Mouse (Mus musculus): Measurements from ENCODE around the gene Ttc7b. TPM values are rescaled to one million over a fixed set of nuclear protein-coding genes. Genes with fewer than 3 reads are reported as not detected.

Gene Ttc7b
- polyA plus RNA-seq, 1 experiment from 2014 or later = 4.3 TPM

- ATAC-seq (replicated peaks; ENCODE audit: low FRiP score) = peak; percentile 82
- Histone ChIP-seq H3K9me3 (replicated peaks) (no peaks in the 10 kb centered on the region), H3K4me3 (replicated peaks) (no peak overlapping the region), H3K27me3 (no peaks in the 10 kb centered on the region), H3K36me3 (peaks cover 14% of the 10 kb centered on the region; the same call in 1 of the 2 replicates), H3K27ac (no peak overlapping the region), H3K4me2 (no peak overlapping the region), H3K4me1 (peaks cover 20% of the 10 kb centered on the region), H3K9ac (no peak overlapping the region)
- 42% methylated on average over 7 of the region's 7 CpGs for WGBS
These were observed 38.4 kb downstream of the Ttc7b start for GRCm38 (mm10) chr12:100482255-100482654.

- 77% methylated on average over 8 of the region's 8 CpGs for WGBS
- no peak overlapping the region for H3K4me3 ChIP-seq (replicated peaks)
These were observed 39.1 kb downstream of the Ttc7b start for GRCm38 (mm10) chr12:100481443-100482026.

GRCm38 (mm10) chr12:100480642-100481442 is 39.8 kb downstream of the Ttc7b start:
- Histone ChIP-seq H3K4me2 (no peak overlapping the region), H3K4me3 (replicated peaks) (no peak overlapping the region), H3K36me3 (peaks cover 10% of the 10 kb centered on the region; the same call in 1 of the 2 replicates), H3K27ac (no peak overlapping the region), H3K9me3 (replicated peaks) (no peaks in the 10 kb centered on the region), H3K9ac (no peak overlapping the region), H3K4me1 (peaks cover 20% of the 10 kb centered on the region), H3K27me3 (no peaks in the 10 kb centered on the region)
- ATAC-seq (replicated peaks; ENCODE audit: low FRiP score) = no peak
- WGBS = 90% methylated on average over 15 of the region's 15 CpGs

More at GRCm38 (mm10) chr12:100481443-100482026, 39.1 kb downstream of the Ttc7b start:
- 0 out of 2 replicates have a peak, but pooled peaks have one; percentile 22 for ATAC-seq (replicated peaks; ENCODE audit: low FRiP score)
- no peak overlapping the region for H3K27ac ChIP-seq
- no peaks in the 10 kb centered on the region for H3K27me3 ChIP-seq
- H3K4me2 ChIP-seq = no peak overlapping the region
- peaks cover 20% of the 10 kb centered on the region for H3K4me1 ChIP-seq
- no peak overlapping the region for H3K9ac ChIP-seq
- no peaks in the 10 kb centered on the region for H3K9me3 ChIP-seq (replicated peaks)
- peaks cover 14% of the 10 kb centered on the region; the same call in 1 of the 2 replicates for H3K36me3 ChIP-seq

GRCm38 (mm10) chr12:100479892-100480621 is 40.6 kb downstream of the Ttc7b start:
- no peak overlapping the region for H3K9ac ChIP-seq
- no peak for ATAC-seq (replicated peaks; ENCODE audit: low FRiP score)
- H3K27me3 ChIP-seq = no peaks in the 10 kb centered on the region
- H3K4me2 ChIP-seq = no peak overlapping the region
- H3K9me3 ChIP-seq (replicated peaks) = no peaks in the 10 kb centered on the region
- 38% methylated on average over 7 of the region's 7 CpGs for WGBS
- peaks cover 12% of the 10 kb centered on the region; the same call in 1 of the 2 replicates for H3K36me3 ChIP-seq
- H3K27ac ChIP-seq = no peak overlapping the region
- H3K4me3 ChIP-seq (replicated peaks) = no peak overlapping the region
- peaks cover 20% of the 10 kb centered on the region for H3K4me1 ChIP-seq

GRCm38 (mm10) chr12:100479270-100479869 is 41.3 kb downstream of the Ttc7b start:
- Histone ChIP-seq H3K4me1 (peaks cover 20% of the 10 kb centered on the region), H3K9me3 (replicated peaks) (no peaks in the 10 kb centered on the region), H3K4me2 (no peak overlapping the region), H3K36me3 (peaks cover 12% of the 10 kb centered on the region; the same call in 1 of the 2 replicates), H3K27me3 (no peaks in the 10 kb centered on the region), H3K27ac (no peak overlapping the region), H3K4me3 (replicated peaks) (no peak overlapping the region), H3K9ac (no peak overlapping the region)
- WGBS = 54% methylated on average over 10 of the region's 10 CpGs
- no peak for ATAC-seq (replicated peaks; ENCODE audit: low FRiP score)

- no peak for ATAC-seq (replicated peaks; ENCODE audit: low FRiP score)
- no peak overlapping the region for H3K4me3 ChIP-seq (replicated peaks)
- no peaks in the 10 kb centered on the region for H3K9me3 ChIP-seq (replicated peaks)
- no peak overlapping the region for H3K9ac ChIP-seq
- H3K4me1 ChIP-seq = peaks cover 20% of the 10 kb centered on the region
- WGBS = 84% methylated on average over 6 of the region's 6 CpGs
- H3K27ac ChIP-seq = no peak overlapping the region
- H3K27me3 ChIP-seq = no peaks in the 10 kb centered on the region
- 0 out of 2 replicates have a peak, but pooled peaks cover 8% of the 10 kb centered on the region for H3K36me3 ChIP-seq
- H3K4me2 ChIP-seq = no peak overlapping the region
These were observed 42.0 kb downstream of the Ttc7b start for GRCm38 (mm10) chr12:100478615-100479014.

GRCm38 (mm10) chr12:100478151-100478550 is 42.5 kb downstream of the Ttc7b start:
- 0 out of 2 replicates have a peak, but pooled peaks cover 8% of the 10 kb centered on the region for H3K36me3 ChIP-seq
- ATAC-seq (replicated peaks; ENCODE audit: low FRiP score) = no peak
- no peak overlapping the region for H3K4me3 ChIP-seq (replicated peaks)
- H3K27me3 ChIP-seq = no peaks in the 10 kb centered on the region
- WGBS = 65% methylated on average over 6 of the region's 6 CpGs
- peaks cover 17% of the 10 kb centered on the region for H3K4me1 ChIP-seq
- no peak overlapping the region for H3K27ac ChIP-seq
- H3K9me3 ChIP-seq (replicated peaks) = no peaks in the 10 kb centered on the region
- no peak overlapping the region for H3K4me2 ChIP-seq
- no peak overlapping the region for H3K9ac ChIP-seq

GRCm38 (mm10) chr12:100477474-100477873 is 43.2 kb downstream of the Ttc7b start:
- Histone ChIP-seq H3K9me3 (replicated peaks) (no peaks in the 10 kb centered on the region), H3K4me1 (peaks cover 11% of the 10 kb centered on the region), H3K27ac (no peak overlapping the region), H3K36me3 (0 out of 2 replicates have a peak, but pooled peaks cover 8% of the 10 kb centered on the region), H3K9ac (no peak overlapping the region), H3K4me3 (replicated peaks) (no peak overlapping the region), H3K4me2 (no peak overlapping the region), H3K27me3 (no peaks in the 10 kb centered on the region)
- 83% methylated on average over 6 of the region's 6 CpGs for WGBS
- no peak for ATAC-seq (replicated peaks; ENCODE audit: low FRiP score)

GRCm38 (mm10) chr12:100476351-100476750 is 44.3 kb downstream of the Ttc7b start:
- Histone ChIP-seq H3K4me3 (replicated peaks) (no peak overlapping the region), H3K36me3 (0 out of 2 replicates have a peak, but pooled peaks cover 8% of the 10 kb centered on the region), H3K9ac (no peak overlapping the region), H3K4me2 (no peak overlapping the region), H3K9me3 (replicated peaks) (no peaks in the 10 kb centered on the region), H3K27ac (no peak overlapping the region), H3K4me1 (peaks cover 5% of the 10 kb centered on the region; the same call in 1 of the 2 replicates), H3K27me3 (no peaks in the 10 kb centered on the region)
- ATAC-seq (replicated peaks; ENCODE audit: low FRiP score) = no peak

GRCm38 (mm10) chr12:100475489-100475888 is 45.1 kb downstream of the Ttc7b start:
- WGBS = 34% methylated on average over 3 of the region's 3 CpGs
- ATAC-seq (replicated peaks; ENCODE audit: low FRiP score) = no peak; the same call in 1 of the 2 replicates
- no peaks in the 10 kb centered on the region for H3K9me3 ChIP-seq (replicated peaks)
- no peak overlapping the region for H3K4me3 ChIP-seq (replicated peaks)
- H3K9ac ChIP-seq = no peak overlapping the region
- no peak overlapping the region for H3K4me2 ChIP-seq
- 0 out of 2 replicates have a peak, but pooled peaks cover 5% of the 10 kb centered on the region for H3K36me3 ChIP-seq
- H3K4me1 ChIP-seq = peaks cover 5% of the 10 kb centered on the region; the same call in 1 of the 2 replicates
- H3K27me3 ChIP-seq = no peaks in the 10 kb centered on the region
- no peak overlapping the region for H3K27ac ChIP-seq

- H3K4me2 ChIP-seq = no peak overlapping the region
- no peak overlapping the region for H3K4me3 ChIP-seq (replicated peaks)
- no peaks in the 10 kb centered on the region for H3K9me3 ChIP-seq (replicated peaks)
- no peaks in the 10 kb centered on the region for H3K27me3 ChIP-seq
- H3K9ac ChIP-seq = no peak overlapping the region
- H3K36me3 ChIP-seq = 0 out of 2 replicates have a peak, but pooled peaks cover 4% of the 10 kb centered on the region
- H3K4me1 ChIP-seq = peaks cover 5% of the 10 kb centered on the region; the same call in 1 of the 2 replicates
- no peak overlapping the region for H3K27ac ChIP-seq
- 86% methylated on average over 3 of the region's 3 CpGs for WGBS
- ATAC-seq (replicated peaks; ENCODE audit: low FRiP score) = no peak
These were observed 45.8 kb downstream of the Ttc7b start for GRCm38 (mm10) chr12:100474661-100475321.
